Mouse (Mus musculus) midbrain, embryonic 11.5 days (tissue): Measurements from ENCODE around the gene Zmynd8. TPM values are rescaled to one million over a fixed set of nuclear protein-coding genes. Genes with fewer than 3 reads are reported as not detected.
A peak's percentile ranks its signal among the peaks of the same experiment; 100 is the strongest.

ENCODE experiments used
- ATAC-seq: fragments of 200-750 bp; cut with Nextera tagmentation; 2 replicates; pipeline ENCODE4 v1.8.0; 2017; ENCODE audit warnings: moderate TSS enrichment, moderate library complexity; ENCODE audit not compliant: low FRiP score
- DNase-seq: peaks from one replicate; pipeline ENCODE4 v3.0.0; 2015; ENCODE audit warnings: low spot score; ENCODE audit errors: missing footprints
- H3K27ac ChIP-seq: fragments of 300-500 bp; sonication (generic); 2 replicates; pipeline ENCODE4 v1.5.1; 2014; ENCODE audit warnings: low read depth, low read length
- H3K27me3 ChIP-seq: fragments of 300-500 bp; sonication (generic); 2 replicates; pipeline ENCODE4 v1.6.1; 2014; ENCODE audit warnings: mild to moderate bottlenecking, low read length, moderate library complexity, mixed read lengths; ENCODE audit not compliant: control insufficient read depth, insufficient read depth
- H3K36me3 ChIP-seq: fragments of 300-500 bp; sonication (generic); 2 replicates; pipeline ENCODE4 v1.6.1; 2014; ENCODE audit warnings: mild to moderate bottlenecking, low read length, moderate library complexity, mixed read lengths; ENCODE audit not compliant: control insufficient read depth, insufficient read depth
- H3K4me1 ChIP-seq: fragments of 300-500 bp; sonication (generic); 2 replicates; pipeline ENCODE4 v1.6.1; 2014; ENCODE audit warnings: low read length; ENCODE audit not compliant: control insufficient read depth, insufficient read depth
- H3K4me2 ChIP-seq: fragments of 300-500 bp; sonication (generic); 2 replicates; pipeline ENCODE4 v1.6.1; 2014; ENCODE audit warnings: mild to moderate bottlenecking, moderate library complexity
- H3K4me3 ChIP-seq: fragments of 300-500 bp; sonication (generic); 2 replicates; pipeline ENCODE4 v1.5.1; 2014; ENCODE audit warnings: low read depth, low read length
- H3K9ac ChIP-seq: fragments of 300-500 bp; sonication (generic); 2 replicates; pipeline ENCODE4 v1.6.1; 2014; ENCODE audit warnings: low read length
- H3K9me3 ChIP-seq: fragments of 300-500 bp; sonication (generic); 2 replicates; pipeline ENCODE4 v1.6.1; 2016; ENCODE audit warnings: low read length; ENCODE audit not compliant: control insufficient read depth
- WGBS: fragments of 180-500 bp; shearing (Covaris S2); extraction: QIAGEN DNeasy Blood & Tissue Kit; methylation state at CpG from one replicate; pipeline ENCODE4 v1.1.7; 2014; 5-methylcytosine and 5-hydroxymethylcytosine counted together
- polyA plus RNA-seq: library from polyadenylated mRNA; unstranded; fragments of >200 nt; fragmentation: Nextera tagmentation; extraction: Ambion mirVana; gene quantifications from 2 replicates; pipeline ENCODE4 v1.2.1, GENCODE M21; 2014

Zmynd8 gene
- polyA plus RNA-seq, 1 experiment from 2014 or later: 45.6 TPM

DNA sequence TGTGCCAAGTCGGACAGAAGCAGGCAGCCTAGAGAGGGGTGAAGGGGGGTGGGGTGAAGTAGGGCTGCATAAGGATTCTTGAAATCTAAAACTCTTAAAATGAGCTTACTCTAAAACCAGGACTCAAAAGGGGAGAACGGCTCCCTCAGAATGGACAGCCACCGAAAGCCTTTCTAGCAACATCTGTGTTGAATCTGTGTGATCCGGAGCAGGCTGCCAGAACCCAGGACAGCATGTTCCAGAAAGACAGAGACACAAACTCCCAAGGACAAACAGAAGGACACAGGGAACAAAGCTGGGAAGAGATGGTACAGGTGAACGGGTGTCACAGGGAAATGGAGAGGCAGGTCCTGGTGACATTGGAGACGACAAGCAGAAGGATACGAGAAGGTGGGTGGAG is 25.6 kb downstream of the Zmynd8 start:
- ATAC-seq (no peak), DNase-seq (no peak)
- Histone ChIP-seq H3K4me2 (no peak overlapping the region), H3K36me3 (peaks cover 6% of the 10 kb centered on the region; the same call in 1 of the 2 replicates), H3K27me3 (no peaks in the 10 kb centered on the region), H3K4me1 (peaks cover 48% of the 10 kb centered on the region), H3K27ac (no peak overlapping the region), H3K9me3 (no peaks in the 10 kb centered on the region), H3K4me3 (no peak overlapping the region), H3K9ac (no peak overlapping the region)
- 83% methylated on average over 7 of the region's 7 CpGs for WGBS

DNA sequence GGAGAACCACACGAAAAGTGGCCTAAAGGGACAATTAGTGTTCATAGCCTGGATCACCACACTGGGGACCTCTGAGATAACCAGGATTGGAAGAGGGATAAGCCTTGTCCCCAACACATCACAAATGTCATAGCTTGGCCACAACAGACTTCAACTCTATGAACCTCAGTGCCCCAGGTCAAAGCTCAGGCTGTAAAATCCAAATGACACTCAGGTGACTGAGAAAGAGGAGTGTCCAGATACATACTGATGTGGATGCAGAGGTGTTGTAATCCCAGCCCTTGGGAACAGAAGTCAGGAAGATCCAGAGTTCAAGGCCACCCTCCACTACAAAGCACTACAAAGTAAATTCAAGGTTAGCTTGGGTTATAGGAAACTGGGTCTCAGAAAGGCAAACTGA is 29.6 kb downstream of the Zmynd8 start:
- ATAC-seq (no peak), DNase-seq (no peak)
- H3K36me3 ChIP-seq: peaks cover 3% of the 10 kb centered on the region; the same call in 1 of the 2 replicates
- no peaks in the 10 kb centered on the region for H3K27me3 ChIP-seq
- H3K4me2 ChIP-seq: no peak overlapping the region
- WGBS: 92% methylated on average over 1 of the region's 1 CpGs
- no peaks in the 10 kb centered on the region for H3K9me3 ChIP-seq
- H3K4me3 ChIP-seq: no peak overlapping the region
- no peak overlapping the region for H3K9ac ChIP-seq
- H3K27ac ChIP-seq: no peak overlapping the region
- H3K4me1 ChIP-seq: peaks cover 31% of the 10 kb centered on the region

DNA sequence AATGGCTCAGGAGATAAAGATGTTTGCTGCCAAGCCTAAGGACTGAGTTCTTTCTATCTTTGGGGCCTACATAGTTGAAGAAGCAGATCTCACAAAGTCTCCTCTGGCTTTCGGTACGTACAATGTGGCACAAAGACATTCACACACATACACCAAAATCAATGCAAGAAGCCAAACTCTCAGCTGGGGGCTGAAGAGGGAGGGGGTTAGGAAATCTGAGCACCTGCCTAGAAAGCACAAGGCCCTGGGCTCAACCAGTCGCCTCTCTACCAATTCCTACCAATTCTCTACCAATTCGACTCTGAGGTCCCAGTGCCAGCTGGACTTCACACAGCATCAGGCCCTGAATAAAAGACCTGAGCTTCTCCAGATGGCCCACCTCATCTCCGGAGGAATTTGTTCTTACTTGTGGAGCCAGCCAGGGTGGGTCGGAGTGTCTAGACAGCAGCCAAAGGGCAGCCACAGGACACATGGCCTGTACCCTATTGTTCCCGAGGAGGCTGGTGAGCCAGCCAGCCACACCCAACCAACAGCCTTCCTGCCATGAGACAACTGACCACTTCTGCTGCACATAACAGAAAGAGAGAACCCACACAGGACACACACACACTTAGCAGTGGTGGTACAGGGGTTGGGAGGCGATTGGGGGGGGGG is 30.2 kb downstream of the Zmynd8 start:
- Histone ChIP-seq H3K9me3 (no peaks in the 10 kb centered on the region), H3K36me3 (peaks cover 1% of the 10 kb centered on the region; the same call in 1 of the 2 replicates), H3K9ac (0 out of 2 replicates have a peak overlapping the region, but pooled peaks have one; percentile 4), H3K4me1 (peaks cover 29% of the 10 kb centered on the region), H3K4me3 (no peak overlapping the region), H3K27me3 (no peaks in the 10 kb centered on the region), H3K27ac (no peak overlapping the region; the same call in 1 of the 2 replicates), H3K4me2 (no peak overlapping the region)
- no peak for ATAC-seq
- WGBS: 72% methylated on average over 8 of the region's 8 CpGs
- peak; percentile 84 for DNase-seq

DNA sequence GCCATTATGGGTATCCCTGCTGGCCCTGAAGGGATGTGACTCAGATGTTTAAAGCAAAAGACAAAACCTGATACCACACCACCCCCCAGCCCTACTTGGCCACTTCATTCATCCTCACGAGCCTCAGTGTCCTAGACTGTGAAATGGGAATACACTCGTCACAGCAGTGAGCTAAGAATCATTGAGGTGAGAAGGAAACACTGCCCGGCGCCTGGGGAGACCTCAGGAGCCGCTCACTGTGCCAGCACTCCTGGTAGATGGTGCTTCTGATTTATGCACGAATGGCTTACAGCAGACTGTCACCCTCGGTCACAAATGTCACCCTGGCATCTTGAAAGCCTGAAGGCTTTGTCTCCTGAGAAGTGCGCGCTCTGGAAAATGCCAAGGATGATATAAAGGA is 31.3 kb downstream of the Zmynd8 start:
- no peaks in the 10 kb centered on the region for H3K9me3 ChIP-seq
- DNase-seq: no peak
- H3K4me2 ChIP-seq: no peak overlapping the region
- H3K27me3 ChIP-seq: no peaks in the 10 kb centered on the region
- H3K4me1 ChIP-seq: peaks cover 29% of the 10 kb centered on the region
- H3K4me3 ChIP-seq: no peak overlapping the region
- WGBS: 84% methylated on average over 9 of the region's 9 CpGs
- no peaks in the 10 kb centered on the region for H3K36me3 ChIP-seq
- peak overlapping the region; percentile 71 for H3K27ac ChIP-seq
- H3K9ac ChIP-seq: peak overlapping the region; percentile 11; the same call in 1 of the 2 replicates
- no peak for ATAC-seq

DNA sequence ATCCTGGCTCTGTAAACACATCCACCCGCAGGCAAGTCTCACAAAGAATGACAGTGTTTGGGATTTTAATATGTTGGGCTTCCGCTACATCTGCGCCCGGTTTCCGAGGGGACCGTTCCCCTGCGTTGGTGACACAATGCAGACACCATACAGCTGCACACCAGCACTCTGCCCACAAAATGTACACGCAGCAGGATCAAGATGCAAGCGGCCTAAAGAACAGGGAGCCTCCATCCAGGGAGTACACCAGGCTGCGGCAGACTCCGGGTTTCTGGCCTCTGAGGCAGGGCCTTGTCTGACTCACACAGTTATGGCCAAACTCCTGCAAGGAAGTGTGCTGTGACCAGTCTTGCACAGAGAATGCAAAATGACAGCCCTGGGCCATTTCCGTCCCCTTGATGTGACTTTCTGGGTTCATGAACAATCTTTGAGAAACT is 31.8 kb downstream of the Zmynd8 start:
- H3K4me3 ChIP-seq: no peak overlapping the region
- ATAC-seq (no peak), DNase-seq (peak; percentile 85)
- no peaks in the 10 kb centered on the region for H3K9me3 ChIP-seq
- no peaks in the 10 kb centered on the region for H3K27me3 ChIP-seq
- H3K36me3 ChIP-seq: no peaks in the 10 kb centered on the region
- peak overlapping the region; percentile 71 for H3K27ac ChIP-seq
- peaks cover 33% of the 10 kb centered on the region for H3K4me1 ChIP-seq
- no peak overlapping the region for H3K4me2 ChIP-seq
- 60% methylated on average over 12 of the region's 12 CpGs for WGBS
- peak overlapping the region; percentile 11; the same call in 1 of the 2 replicates for H3K9ac ChIP-seq

DNA sequence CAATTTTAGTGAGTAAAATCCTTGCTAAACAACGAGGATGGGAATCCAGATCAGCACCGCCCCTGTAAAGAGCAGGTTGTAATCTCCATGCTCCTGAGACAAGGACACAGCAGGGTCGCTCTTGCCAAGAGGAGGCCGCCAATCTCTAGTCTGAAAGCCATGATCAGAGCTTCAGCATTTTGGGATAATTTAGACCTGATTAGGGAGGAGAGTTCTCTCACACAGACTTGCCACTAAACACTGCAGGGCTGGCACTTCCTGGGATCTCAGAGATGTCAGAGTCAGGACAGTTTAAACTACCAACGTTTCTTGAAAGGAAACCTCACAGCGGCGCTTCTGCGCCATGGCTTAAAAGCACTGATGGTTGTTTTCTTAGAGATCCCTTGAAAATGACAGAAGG is 32.4 kb downstream of the Zmynd8 start:
- peaks cover 33% of the 10 kb centered on the region for H3K4me1 ChIP-seq
- H3K36me3 ChIP-seq: no peaks in the 10 kb centered on the region; the same call in 1 of the 2 replicates
- ATAC-seq (no peak), DNase-seq (peak; percentile 78)
- whole genome bisulfite sequencing: 37% methylated on average over 8 of the region's 8 CpGs
- H3K4me2 ChIP-seq: no peak overlapping the region
- H3K27ac ChIP-seq: peak overlapping the region; percentile 71
- no peaks in the 10 kb centered on the region for H3K27me3 ChIP-seq
- no peak overlapping the region for H3K4me3 ChIP-seq
- H3K9ac ChIP-seq: peak overlapping the region; percentile 11
- no peaks in the 10 kb centered on the region for H3K9me3 ChIP-seq

DNA sequence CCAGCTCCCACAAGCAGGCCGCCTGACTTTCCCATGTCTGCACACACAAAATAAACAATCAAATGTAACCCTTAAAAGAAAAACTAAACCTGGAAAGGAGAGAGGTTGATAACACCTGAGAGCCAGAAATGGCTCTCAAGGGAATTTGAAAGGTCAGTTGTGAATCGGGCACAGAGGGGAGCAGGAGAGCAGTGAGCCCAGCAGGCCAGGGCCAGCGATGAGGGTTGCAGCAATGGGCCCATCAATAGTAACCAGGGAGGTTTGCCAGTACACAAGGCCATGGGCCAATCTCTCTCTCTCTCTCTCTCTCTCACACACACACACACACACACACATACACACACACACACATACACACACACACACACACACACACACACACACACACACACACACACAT is 34.0 kb downstream of the Zmynd8 start:
- ATAC-seq: no peak
- H3K9ac ChIP-seq: no peak overlapping the region
- no peak overlapping the region for H3K27ac ChIP-seq
- H3K9me3 ChIP-seq: no peaks in the 10 kb centered on the region
- H3K4me2 ChIP-seq: no peak overlapping the region
- no peak overlapping the region for H3K4me3 ChIP-seq
- no peak for DNase-seq
- 78% methylated on average over 3 of the region's 3 CpGs for WGBS
- H3K36me3 ChIP-seq: peaks cover 3% of the 10 kb centered on the region; the same call in 1 of the 2 replicates
- H3K4me1 ChIP-seq: peaks cover 39% of the 10 kb centered on the region
- no peaks in the 10 kb centered on the region for H3K27me3 ChIP-seq

DNA sequence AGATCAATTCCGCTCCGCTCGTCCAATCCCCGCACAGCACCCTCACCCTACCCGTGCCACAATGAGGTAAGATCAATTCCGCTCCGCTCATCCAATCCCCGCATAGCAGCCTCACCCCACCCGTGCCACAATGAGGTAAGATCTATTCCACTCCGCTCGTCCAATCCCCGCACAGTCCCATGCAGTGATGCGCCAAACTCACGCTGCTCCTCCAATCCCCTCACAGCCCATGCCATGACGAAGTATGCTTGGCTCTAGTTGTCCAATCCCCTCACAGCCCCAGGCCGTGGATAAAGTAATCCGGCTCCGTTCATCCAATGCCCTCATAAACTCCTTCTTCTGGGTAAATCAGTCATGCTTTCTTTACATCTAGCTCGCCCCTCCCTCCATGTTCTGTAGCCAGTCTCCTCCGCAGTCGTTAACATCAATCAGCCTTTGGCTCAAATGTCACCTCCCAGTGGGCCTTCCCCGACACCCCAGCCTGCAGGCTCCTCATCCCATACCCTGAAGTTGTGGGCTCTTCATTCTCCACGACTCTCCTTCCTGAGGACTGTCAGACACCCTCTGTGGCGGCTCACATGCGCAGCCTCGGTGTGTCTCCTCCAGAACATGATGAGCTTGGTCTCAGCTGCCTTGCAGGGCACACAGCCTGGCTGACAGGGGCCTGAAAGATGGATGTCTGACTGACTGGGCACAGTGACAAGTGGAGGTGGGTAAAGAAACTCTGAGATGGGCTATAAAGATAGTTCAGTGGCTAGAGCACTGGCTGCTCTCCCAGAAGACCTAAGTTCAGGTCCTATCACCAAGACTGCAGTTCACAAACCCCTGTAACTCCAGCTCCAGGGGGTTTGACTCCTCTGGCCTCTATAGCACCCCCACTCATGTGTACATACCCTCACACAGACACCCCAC is 36.9 kb downstream of the Zmynd8 start:
- WGBS: 85% methylated on average over 26 of the region's 26 CpGs
- ATAC-seq (peak; percentile 30; the same call in 1 of the 2 replicates), DNase-seq (no peak)
- no peak overlapping the region for H3K9ac ChIP-seq
- H3K4me1 ChIP-seq: peaks cover 48% of the 10 kb centered on the region
- no peaks in the 10 kb centered on the region for H3K9me3 ChIP-seq
- H3K4me2 ChIP-seq: no peak overlapping the region
- H3K27ac ChIP-seq: peak overlapping the region; percentile 48
- no peaks in the 10 kb centered on the region for H3K27me3 ChIP-seq
- peaks cover 3% of the 10 kb centered on the region; the same call in 1 of the 2 replicates for H3K36me3 ChIP-seq
- no peak overlapping the region for H3K4me3 ChIP-seq
